Comparison of ENCODE assay signal across 15 mouse cellular contexts in genomic region chr1:189142551-189142950, GRCm38 (mm10).
A peak's percentile ranks its signal among the peaks of the same experiment; 100 is the strongest.
DNase-seq lines count a peak whose midpoint lies in the region; ATAC-seq and TF ChIP-seq lines count a peak whose summit lies in the region.
"Had no signal": no experiment of that assay in that cellular context is flagged by ENCODE, and none has a peak within 500 bp of the region (broad histone marks: within the 10 kb centered on the region; RNA-seq: fewer than 3 reads in every experiment).

No protein-coding gene starts in this region.

- H3K27me3 ChIP-seq in forebrain, embryonic 10.5 days (ENCODE audit: poor library complexity, severe bottlenecking): peaks cover 14% of the 10 kb centered on the region
- no peaks in the 10 kb centered on the region for H3K27me3 ChIP-seq in forebrain, embryonic 11.5 days (ENCODE audit: control insufficient read depth, insufficient read depth, low read length)
- no peaks in the 10 kb centered on the region for H3K27me3 ChIP-seq in midbrain, embryonic 12.5 days
- no peaks in the 10 kb centered on the region for H3K27me3 ChIP-seq in midbrain, embryonic 15.5 days (replicated peaks)
- H3K27me3 ChIP-seq in hindbrain, postnatal 0 days (ENCODE audit: insufficient read depth, low read length): no peaks in the 10 kb centered on the region
- no peaks in the 10 kb centered on the region; the same call in 1 of the 2 replicates for H3K27me3 ChIP-seq in cerebellum, adult 2 months (ENCODE audit: control insufficient read depth, insufficient read depth, low read length)
- H3K27me3 ChIP-seq: embryonic facial prominence, embryonic 13.5 days had no signal

- no peak for TF ChIP-seq POLR2A in cerebellum, adult 2 months (IDR thresholded peaks at IDR 0.05; ENCODE audit: borderline replicate concordance, insufficient read depth, low read length)

- H3K9ac ChIP-seq in forebrain, embryonic 11.5 days (ENCODE audit: low read length): no peak overlapping the region
- no peak overlapping the region for H3K9ac ChIP-seq in midbrain, embryonic 12.5 days (replicated peaks)
- H3K9ac ChIP-seq in midbrain, embryonic 15.5 days: no peak overlapping the region
- H3K9ac ChIP-seq in hindbrain, postnatal 0 days (replicated peaks; ENCODE audit: low read length): no peak overlapping the region
- H3K9ac ChIP-seq: embryonic facial prominence, embryonic 13.5 days; lung, embryonic 14.5 days had no signal

- H3K27ac ChIP-seq in forebrain, embryonic 10.5 days: peak overlapping the region; percentile 35
- no peak overlapping the region for H3K27ac ChIP-seq in forebrain, embryonic 11.5 days (ENCODE audit: low read depth, low read length)
- H3K27ac ChIP-seq in midbrain, embryonic 12.5 days (replicated peaks): no peak overlapping the region
- no peak overlapping the region for H3K27ac ChIP-seq in midbrain, embryonic 15.5 days
- no peak overlapping the region for H3K27ac ChIP-seq in hindbrain, postnatal 0 days
- H3K27ac ChIP-seq in cerebellum, adult 2 months (ENCODE audit: insufficient read depth, low read length): no peak overlapping the region
- H3K27ac ChIP-seq: embryonic facial prominence, embryonic 13.5 days had no signal

- no peak overlapping the region for H3K4me2 ChIP-seq in forebrain, embryonic 11.5 days (ENCODE audit: low read depth, low read length, severe bottlenecking)
- peak overlapping the region; percentile 13; the same call in 1 of the 2 replicates for H3K4me2 ChIP-seq in midbrain, embryonic 12.5 days (replicated peaks)
- H3K4me2 ChIP-seq in midbrain, embryonic 15.5 days: no peak overlapping the region
- peak overlapping the region; percentile 27; the same call in 1 of the 2 replicates for H3K4me2 ChIP-seq in hindbrain, postnatal 0 days (ENCODE audit: low read depth, low read length)
- H3K4me2 ChIP-seq: embryonic facial prominence, embryonic 13.5 days; liver, embryonic 11.5 days; lung, embryonic 14.5 days had no signal

- no peak for TF ChIP-seq CTCF in hindbrain, postnatal 0 days (IDR thresholded peaks at IDR 0.05; ENCODE audit: low read depth)
- TF ChIP-seq CTCF in cerebellum, adult 2 months (IDR thresholded peaks at IDR 0.05; ENCODE audit: borderline replicate concordance, insufficient read depth, low read depth, low read length): no peak

- no peak for ATAC-seq in forebrain, embryonic 11.5 days (replicated peaks; ENCODE audit: low FRiP score)
- ATAC-seq in midbrain, embryonic 12.5 days (ENCODE audit: low FRiP score, low read depth): no peak
- ATAC-seq in midbrain, embryonic 15.5 days (replicated peaks): no peak
- no peak for ATAC-seq in hindbrain, postnatal 0 days
- ATAC-seq: inflammation-experienced regulatory T-cells, adult 6 months had no signal

- H3K4me1 ChIP-seq in forebrain, embryonic 10.5 days: peaks cover 30% of the 10 kb centered on the region
- no peaks in the 10 kb centered on the region for H3K4me1 ChIP-seq in forebrain, embryonic 11.5 days (replicated peaks; ENCODE audit: control insufficient read depth, insufficient read depth, low read length)
- peaks cover 11% of the 10 kb centered on the region; the same call in 1 of the 2 replicates for H3K4me1 ChIP-seq in midbrain, embryonic 12.5 days
- H3K4me1 ChIP-seq in midbrain, embryonic 15.5 days: no peaks in the 10 kb centered on the region
- H3K4me1 ChIP-seq in hindbrain, postnatal 0 days (ENCODE audit: insufficient read depth, low read length): no peaks in the 10 kb centered on the region
- no peaks in the 10 kb centered on the region for H3K4me1 ChIP-seq in cerebellum, adult 2 months (ENCODE audit: control insufficient read depth, insufficient read depth, low read length)

- no peak for DNase-seq in forebrain, embryonic 10.5 days (ENCODE audit: extremely low spot score, low spot score)
- no peak for DNase-seq in forebrain, embryonic 11.5 days (ENCODE audit: low spot score)
- DNase-seq in hindbrain, postnatal 0 days (ENCODE audit: low spot score): no peak
- DNase-seq in retina, embryonic 14.5 days (ENCODE audit: low spot score): peak; percentile 16
- no peak for DNase-seq in cerebellum, adult 2 months
- no peak for DNase-seq in frontal cortex, adult 2 months (ENCODE audit: extremely low spot score in 1 of 2, low spot score in 1 of 2)
- DNase-seq: adrenal gland, postnatal 10 days; cerebellum, adult 9-11 months; kidney, postnatal 25 days; lung, embryonic 14.5 days had no signal

- WGBS in forebrain, embryonic 10.5 days: 67% methylated on average over 7 of the region's 7 CpGs
- 63% methylated on average over 7 of the region's 7 CpGs for WGBS in forebrain, embryonic 11.5 days
- WGBS in midbrain, embryonic 12.5 days: 42% methylated on average over 7 of the region's 7 CpGs
- WGBS in midbrain, embryonic 15.5 days: 50% methylated on average over 7 of the region's 7 CpGs
- 44% methylated on average over 7 of the region's 7 CpGs for WGBS in hindbrain, postnatal 0 days
- 57% methylated on average over 7 of the region's 7 CpGs for WGBS in cerebellum, adult 2 months

- no peaks in the 10 kb centered on the region for H3K36me3 ChIP-seq in forebrain, embryonic 10.5 days (replicated peaks)
- H3K36me3 ChIP-seq in forebrain, embryonic 11.5 days (ENCODE audit: control insufficient read depth, insufficient read depth, low read length): no peaks in the 10 kb centered on the region
- no peaks in the 10 kb centered on the region for H3K36me3 ChIP-seq in midbrain, embryonic 12.5 days
- no peaks in the 10 kb centered on the region for H3K36me3 ChIP-seq in midbrain, embryonic 15.5 days (replicated peaks)
- H3K36me3 ChIP-seq in hindbrain, postnatal 0 days (ENCODE audit: insufficient read depth, low read length): no peaks in the 10 kb centered on the region
- H3K36me3 ChIP-seq: embryonic facial prominence, embryonic 13.5 days had no signal

- H3K9me3 ChIP-seq in forebrain, embryonic 10.5 days: no peaks in the 10 kb centered on the region
- H3K9me3 ChIP-seq in forebrain, embryonic 11.5 days (ENCODE audit: control insufficient read depth, low read length): no peaks in the 10 kb centered on the region
- H3K9me3 ChIP-seq in midbrain, embryonic 12.5 days: no peaks in the 10 kb centered on the region
- H3K9me3 ChIP-seq in midbrain, embryonic 15.5 days: no peaks in the 10 kb centered on the region
- H3K9me3 ChIP-seq in hindbrain, postnatal 0 days (ENCODE audit: low read length): no peaks in the 10 kb centered on the region
- H3K9me3 ChIP-seq: embryonic facial prominence, embryonic 13.5 days had no signal

- peak overlapping the region; percentile 5; the same call in 1 of the 2 replicates for H3K4me3 ChIP-seq in forebrain, embryonic 10.5 days
- no peak overlapping the region for H3K4me3 ChIP-seq in forebrain, embryonic 11.5 days (ENCODE audit: low read depth, low read length)
- H3K4me3 ChIP-seq in midbrain, embryonic 12.5 days: no peak overlapping the region
- H3K4me3 ChIP-seq in midbrain, embryonic 15.5 days: no peak overlapping the region
- no peak overlapping the region for H3K4me3 ChIP-seq in hindbrain, postnatal 0 days (ENCODE audit: low read length)
- no peak overlapping the region for H3K4me3 ChIP-seq in cerebellum, adult 2 months (replicated peaks; ENCODE audit: insufficient read depth, low read depth, low read length)
- H3K4me3 ChIP-seq: embryonic facial prominence, embryonic 13.5 days had no signal

Comparison
In these comparisons a context has a peak if more than half of its experiments do, and no peak if none do; other contexts are left out.
1. H3K4me2 ChIP-seq: peak in midbrain, embryonic 12.5 days (single experiment) and hindbrain, postnatal 0 days (single experiment); none in forebrain, embryonic 11.5 days (single experiment) and midbrain, embryonic 15.5 days (single experiment).